Mouse (Mus musculus) bone marrow macrophage, adult 2 months (primary cell): ENCODE measurements at regions not wholly inside any gene's neighbourhood (a gene's known extent, or its start where the extent isn't known, plus 50 kb on each side); places are given as distances from the start of the nearest gene placed in this dataset.

Source experiments
- CTCF ChIP-seq: IDR thresholded peaks from 2 replicates; pipeline ENCODE4 v1.5.1; 2012; ENCODE audit warnings: low read depth, mild to moderate bottlenecking, low read length, moderate library complexity
- POLR2A ChIP-seq: IDR thresholded peaks from 2 replicates; pipeline ENCODE4 v1.6.1; 2012; ENCODE audit warnings: mild to moderate bottlenecking, low read depth, low read length, borderline replicate concordance

GRCm38 (mm10) chr9:92899733-92900132 lies 357.7 kb downstream of the Plod2 start:
- TF ChIP-seq POLR2A (no peak), CTCF (no peak)
